Mouse (Mus musculus) liver, embryonic 14.5 days (tissue): Measurements from ENCODE around the gene Il11ra1. TPM values are rescaled to one million over a fixed set of nuclear protein-coding genes. Genes with fewer than 3 reads are reported as not detected.
A peak's percentile ranks its signal among the peaks of the same experiment; 100 is the strongest.

Source experiments
- ATAC-seq: fragments of 200-750 bp; cut with Nextera tagmentation; 2 replicates; pipeline ENCODE4 v1.8.0; 2017; ENCODE audit warnings: moderate number of reproducible peaks, mild to moderate bottlenecking, moderate library complexity; ENCODE audit not compliant: insufficient read depth
- DNase-seq, 3 experiments: peaks; one replicate each; pipeline ENCODE4 v3.0.0-alpha.2; 2012 to 2013; ENCODE audit warnings: low read depth in 3 of 3, low spot score in 3 of 3
- H3K27ac ChIP-seq: fragments of 300-500 bp; sonication (generic); 2 replicates; pipeline ENCODE4 v1.5.1; 2014; ENCODE audit warnings: moderate library complexity, mild to moderate bottlenecking, control low read depth, inconsistent platforms
- H3K27me3 ChIP-seq: fragments of 300-500 bp; sonication (generic); 2 replicates; pipeline ENCODE4 v1.6.1; 2014; ENCODE audit warnings: mild to moderate bottlenecking, low read length, moderate library complexity; ENCODE audit not compliant: control insufficient read depth, insufficient read depth
- H3K36me3 ChIP-seq: fragments of 300-500 bp; sonication (generic); replicated peaks from 2 replicates; pipeline ENCODE4 v1.6.1; 2014; ENCODE audit warnings: low read depth; ENCODE audit not compliant: control insufficient read depth, insufficient read depth
- H3K4me1 ChIP-seq, 2 experiments: fragments of 200-500 bp in 1 of 2; fragments of 300-500 bp in 1 of 2; sonication (generic) in 1 of 2; replicated peaks; 2 replicates each; pipeline ENCODE4 v1.6.1; 2012 to 2014; ENCODE audit warnings: antibody characterized with exemption in 1 of 2, inconsistent platforms in 1 of 2, low read length in 1 of 2; ENCODE audit not compliant: control insufficient read depth in 2 of 2, insufficient read depth in 2 of 2
- H3K4me2 ChIP-seq: fragments of 300-500 bp; sonication (generic); 2 replicates; pipeline ENCODE4 v1.6.1; 2014; ENCODE audit warnings: low read depth, mild to moderate bottlenecking, control low read depth, moderate library complexity
- H3K4me3 ChIP-seq, 2 experiments: fragments of 200-500 bp in 1 of 2; fragments of 300-500 bp in 1 of 2; sonication (generic) in 1 of 2; 2 replicates each; pipeline ENCODE4 v1.5.1; 2012 to 2014; ENCODE audit warnings: low read depth in 2 of 2, low read length in 2 of 2, mild to moderate bottlenecking in 2 of 2, control low read depth in 1 of 2, inconsistent platforms in 1 of 2, moderate library complexity in 1 of 2; ENCODE audit not compliant: insufficient read depth in 1 of 2
- H3K9ac ChIP-seq: fragments of 300-500 bp; sonication (generic); replicated peaks from 2 replicates; pipeline ENCODE4 v1.6.1; 2014; ENCODE audit warnings: mild to moderate bottlenecking, control low read depth, moderate library complexity
- H3K9me3 ChIP-seq: fragments of 300-500 bp; sonication (generic); 2 replicates; pipeline ENCODE4 v1.6.1; 2016; ENCODE audit warnings: low read length, mixed read lengths; ENCODE audit not compliant: control insufficient read depth
- CTCF ChIP-seq: IDR thresholded peaks from 2 replicates; pipeline ENCODE4 v1.5.1; 2016; ENCODE audit warnings: antibody characterized with exemption, low read depth, control low read depth
- EP300 ChIP-seq: IDR thresholded peaks from 2 replicates; pipeline ENCODE4 v1.6.1; 2016; ENCODE audit warnings: antibody characterized with exemption, low read depth
- WGBS: fragments of 180-500 bp; shearing (Covaris S2); extraction: QIAGEN DNeasy Blood & Tissue Kit; methylation state at CpG from one replicate; pipeline ENCODE4 v1.1.7; 2014; ENCODE audit not compliant: insufficient replicate concordance; 5-methylcytosine and 5-hydroxymethylcytosine counted together
- polyA plus RNA-seq, 2 experiments: library from polyadenylated mRNA; depleted of rRNA in 1 of 2; stranded (reverse) in 1 of 2; unstranded in 1 of 2; fragments of >200 nt; fragmentation: Nextera tagmentation in 1 of 2; extraction: Ambion mirVana in 1 of 2; gene quantifications; 2 replicates each; pipeline versions ENCODE4 v1.2.1 to v1.2.3; 2012 to 2014

Gene Il11ra1
- polyA plus RNA-seq, 2 experiments, result 13.9 to 23.8 TPM

DNA sequence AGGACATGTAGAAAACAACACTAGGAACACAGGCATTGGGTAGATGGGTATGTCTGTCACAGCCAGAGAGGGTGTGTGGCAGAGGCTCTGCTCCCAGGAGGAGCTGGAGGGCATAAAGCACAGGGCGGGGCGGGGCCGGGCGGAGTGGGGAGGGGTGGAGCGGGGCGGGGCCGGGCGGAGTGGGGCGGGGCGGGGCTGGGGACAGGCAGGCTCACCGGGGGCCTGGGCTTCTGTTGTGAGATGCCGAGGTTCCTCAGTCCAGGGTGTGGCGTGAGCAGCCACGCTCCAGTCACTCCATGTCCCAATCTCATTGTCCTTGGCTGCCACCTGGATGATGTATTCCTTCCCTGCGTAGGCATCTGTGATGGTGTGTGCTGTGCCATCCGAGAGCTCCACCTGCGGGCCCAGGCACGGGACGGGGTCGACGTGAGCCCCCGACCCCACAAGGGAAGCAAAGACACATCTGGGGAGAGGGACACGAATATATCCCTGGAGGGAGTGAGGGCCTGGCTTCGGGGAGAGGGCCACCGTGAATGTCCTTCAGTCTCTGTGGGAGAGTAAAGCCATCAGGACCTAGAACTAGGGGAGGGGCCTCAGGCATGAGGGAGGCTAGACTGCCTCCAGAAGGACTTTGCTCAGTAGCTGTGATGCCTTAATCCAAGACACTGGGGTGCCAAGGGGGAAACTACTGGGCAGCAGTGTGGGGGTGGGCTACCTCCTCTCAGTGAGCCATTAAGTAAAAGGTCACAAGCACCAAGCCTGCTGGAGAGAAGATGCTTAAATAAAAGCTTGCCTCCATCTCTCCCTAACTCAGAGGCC, 41.0 kb upstream of the Il11ra1 start:
- 11% methylated on average over 23 of the region's 25 CpGs for WGBS
- Histone ChIP-seq H3K27ac (no peak overlapping the region), H3K4me2 (no peak overlapping the region), H3K4me3 (no peak overlapping the region), H3K36me3 (no peaks in the 10 kb centered on the region), H3K9me3 (no peaks in the 10 kb centered on the region), H3K27me3 (no peaks in the 10 kb centered on the region), H3K9ac (no peak overlapping the region), H3K4me1 (peaks cover 0 to 4% of the 10 kb centered on the region in 2 experiments; a peak in 2 of 4 replicates)
- DNase-seq (no peak), ATAC-seq (peak; percentile 32; the same call in 1 of the 2 replicates)
- TF ChIP-seq CTCF (no peak), EP300 (no peak)

- H3K27me3 ChIP-seq, result no peaks in the 10 kb centered on the region
- H3K9me3 ChIP-seq, result no peaks in the 10 kb centered on the region
- ATAC-seq (no peak), DNase-seq (no peak)
- no peak overlapping the region for H3K4me2 ChIP-seq
- 59% methylated on average over 13 of the region's 13 CpGs for WGBS
- H3K27ac ChIP-seq, result no peak overlapping the region
- H3K9ac ChIP-seq, result no peak overlapping the region
- H3K36me3 ChIP-seq, result no peaks in the 10 kb centered on the region
- peaks cover 0 to 4% of the 10 kb centered on the region in 2 experiments; a peak in 2 of 4 replicates for H3K4me1 ChIP-seq
- no peak overlapping the region for H3K4me3 ChIP-seq
- TF ChIP-seq EP300 (no peak), CTCF (no peak)
Observed at GRCm38 (mm10) chr4:41659556-41659955, 40.2 kb upstream of the Il11ra1 start.

DNA sequence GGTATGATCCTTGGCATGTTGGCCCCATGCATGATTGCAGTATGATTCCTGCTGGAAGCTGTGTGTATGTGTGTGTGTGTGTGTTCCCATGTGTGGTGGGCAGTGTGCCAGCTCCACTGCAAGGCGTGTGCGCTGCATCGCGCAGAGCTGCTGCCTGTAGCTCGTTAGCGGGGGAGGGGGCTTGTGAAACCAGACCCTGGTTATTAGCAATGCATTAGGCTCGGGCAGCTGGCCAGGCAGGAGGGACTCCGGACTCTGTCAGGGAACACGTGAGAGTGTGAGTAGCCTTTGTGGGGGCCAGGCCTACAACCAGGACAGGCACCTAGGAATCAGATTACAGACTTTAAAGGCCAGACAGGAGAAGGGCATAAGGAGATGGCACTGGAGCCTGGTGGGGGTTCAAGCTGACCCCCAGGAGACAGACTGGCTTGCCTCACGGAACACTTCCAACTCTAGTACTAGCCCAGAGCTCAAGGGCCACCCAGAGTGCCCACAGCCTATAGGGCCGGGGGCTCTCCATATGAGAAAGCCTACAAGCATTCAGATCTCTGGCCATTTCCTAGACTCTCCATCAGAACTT, 38.8 kb upstream of the Il11ra1 start:
- ATAC-seq (peak; percentile 34; the same call in 1 of the 2 replicates), DNase-seq (no peak)
- H3K27ac ChIP-seq, result no peak overlapping the region
- no peak overlapping the region for H3K4me3 ChIP-seq
- H3K36me3 ChIP-seq, result no peaks in the 10 kb centered on the region
- H3K4me2 ChIP-seq, result no peak overlapping the region
- WGBS, result 49% methylated on average over 11 of the region's 11 CpGs
- H3K27me3 ChIP-seq, result no peaks in the 10 kb centered on the region
- no peaks in the 10 kb centered on the region for H3K9me3 ChIP-seq
- peaks cover 0 to 4% of the 10 kb centered on the region in 2 experiments; a peak in 2 of 4 replicates for H3K4me1 ChIP-seq
- TF ChIP-seq EP300 (no peak), CTCF (no peak)
- H3K9ac ChIP-seq, result no peak overlapping the region

DNA sequence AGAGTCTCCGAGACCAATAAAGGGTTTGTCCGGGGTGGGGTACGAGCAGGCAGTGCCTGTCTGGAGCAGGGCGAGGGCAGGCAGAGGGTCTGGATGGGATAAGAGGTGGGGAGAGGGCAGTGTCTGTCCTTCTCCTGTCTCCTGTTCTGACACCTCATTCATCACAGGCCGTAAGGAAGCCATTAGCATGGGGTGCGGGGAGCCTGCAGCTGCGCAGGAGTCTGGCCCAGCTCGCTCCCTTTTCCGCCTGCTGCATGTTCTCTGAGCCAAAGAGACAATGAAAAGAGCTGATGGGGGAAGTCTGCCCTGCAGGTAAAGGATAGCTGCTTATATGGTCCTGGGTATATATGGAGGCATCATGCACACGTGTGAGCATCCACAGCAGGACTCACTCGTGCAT, 37.1 kb upstream of the Il11ra1 start:
- H3K36me3 ChIP-seq, result no peaks in the 10 kb centered on the region
- ATAC-seq (no peak), DNase-seq (no peak)
- H3K4me2 ChIP-seq, result no peak overlapping the region
- no peaks in the 10 kb centered on the region for H3K27me3 ChIP-seq
- H3K27ac ChIP-seq, result no peak overlapping the region
- no peak overlapping the region for H3K9ac ChIP-seq
- peaks cover 0 to 4% of the 10 kb centered on the region in 2 experiments; a peak in 2 of 4 replicates for H3K4me1 ChIP-seq
- WGBS, result 44% methylated on average over 11 of the region's 11 CpGs
- H3K4me3 ChIP-seq, result no peak overlapping the region
- TF ChIP-seq CTCF (no peak), EP300 (no peak)
- no peaks in the 10 kb centered on the region for H3K9me3 ChIP-seq

DNA sequence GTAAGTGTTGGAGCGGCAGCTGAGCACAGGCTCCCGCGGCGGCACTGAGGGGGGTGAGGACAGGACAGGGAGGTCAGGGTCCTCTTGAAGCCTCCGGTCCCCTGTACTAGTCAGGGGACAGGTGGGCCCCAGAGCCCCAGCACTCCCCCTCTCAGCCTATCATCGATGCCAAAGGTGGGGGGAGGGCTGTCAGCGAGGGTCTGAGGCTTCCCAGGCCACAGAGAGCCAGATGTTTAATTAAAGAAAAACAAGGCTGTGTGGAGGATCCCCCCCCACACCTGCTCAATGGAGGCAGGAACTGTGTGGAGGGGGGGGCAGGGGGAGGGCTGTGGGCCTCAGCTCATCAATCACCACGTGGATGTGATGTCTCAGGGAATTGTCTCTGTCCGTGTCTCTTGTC, 36.2 kb upstream of the Il11ra1 start:
- DNase-seq (no peak), ATAC-seq (no peak)
- Histone ChIP-seq H3K36me3 (no peaks in the 10 kb centered on the region), H3K27ac (no peak overlapping the region), H3K27me3 (no peaks in the 10 kb centered on the region), H3K4me2 (no peak overlapping the region), H3K9me3 (no peaks in the 10 kb centered on the region), H3K9ac (no peak overlapping the region), H3K4me1 (peaks cover 0 to 2% of the 10 kb centered on the region in 2 experiments; a peak in 2 of 4 replicates), H3K4me3 (no peak overlapping the region)
- 45% methylated on average over 9 of the region's 9 CpGs for WGBS
- TF ChIP-seq CTCF (no peak), EP300 (no peak)
